Mouse (Mus musculus): ENCODE data around the gene Znrd1. TPM values are rescaled to one million over a fixed set of nuclear protein-coding genes. Genes with fewer than 3 reads are reported as not detected.

Gene Znrd1
- 19.7 TPM for polyA plus RNA-seq (2014; fragmentation: Illumina TruSeq; extraction: RNeasy Lipid Tissue Mini Kit (QIAGEN cat#74804); ENCODE audit: low read depth, low replicate concordance)

DNA sequence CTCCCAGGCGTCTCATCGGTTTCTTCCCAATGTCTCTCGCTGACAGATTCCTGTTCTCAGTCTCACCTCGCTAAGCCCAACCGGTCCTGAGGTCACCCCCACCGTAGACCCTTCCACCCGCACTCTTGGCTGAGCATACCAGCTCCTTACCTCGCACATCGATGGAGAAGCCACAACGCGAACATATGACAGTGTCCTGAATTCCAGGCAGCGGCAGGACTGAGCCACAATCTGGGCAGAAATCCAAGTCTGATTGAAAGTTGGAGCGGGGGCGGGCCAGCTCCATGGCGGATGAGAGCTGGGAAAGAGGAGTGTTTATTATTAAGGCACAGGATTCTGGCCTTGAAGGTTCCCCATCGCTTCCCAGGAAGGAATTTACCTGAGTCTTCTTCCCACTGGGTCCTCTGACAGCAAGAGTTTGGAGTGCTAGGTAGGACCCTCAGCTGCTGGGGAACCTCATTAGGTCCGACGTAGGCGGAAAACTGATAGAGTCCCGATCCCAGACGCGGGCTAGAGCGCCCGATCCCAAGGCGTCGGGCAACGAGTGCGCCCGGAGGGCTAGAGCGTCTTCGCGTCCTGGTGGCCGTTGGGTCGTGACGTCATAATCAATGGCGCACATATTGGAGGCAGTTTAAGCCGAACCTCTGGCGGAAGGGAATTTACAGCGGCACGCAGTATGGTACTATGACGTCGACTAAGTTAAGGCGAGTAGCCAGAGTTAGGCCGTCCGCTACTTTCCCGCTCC, at the start of gene Znrd1, which contains the start of gene Znrd1as:
TSS of gene Znrd1 (minus strand) at position 561 of the 745 bp plus-strand sequence.
TSS of gene Znrd1as (plus strand) at position 594 of the 745 bp plus-strand sequence.

DNA sequence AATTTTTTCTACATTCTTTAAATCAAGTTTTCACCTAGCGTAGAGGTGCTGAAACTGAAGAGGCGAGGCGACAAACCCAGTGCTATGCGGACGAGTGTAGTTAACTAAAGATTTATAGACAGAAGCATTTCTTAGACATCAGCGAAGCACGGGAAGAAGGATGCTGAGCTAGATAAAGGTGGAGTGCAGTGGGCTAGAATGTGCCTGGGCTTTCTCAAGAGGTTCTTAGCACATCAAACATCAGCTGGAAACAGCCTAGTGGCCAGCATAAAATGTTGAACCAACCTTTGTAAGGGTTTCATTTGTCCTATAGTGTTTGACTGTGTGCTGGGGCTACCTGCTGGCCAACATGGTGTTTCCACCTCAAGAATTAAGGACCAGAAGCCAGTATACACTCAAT, 42.5 kb upstream of the Znrd1 start, which contains the start of gene Zfp57:
TSS of gene Zfp57 (plus strand) at position 301 of the 400 bp plus-strand sequence.

DNA sequence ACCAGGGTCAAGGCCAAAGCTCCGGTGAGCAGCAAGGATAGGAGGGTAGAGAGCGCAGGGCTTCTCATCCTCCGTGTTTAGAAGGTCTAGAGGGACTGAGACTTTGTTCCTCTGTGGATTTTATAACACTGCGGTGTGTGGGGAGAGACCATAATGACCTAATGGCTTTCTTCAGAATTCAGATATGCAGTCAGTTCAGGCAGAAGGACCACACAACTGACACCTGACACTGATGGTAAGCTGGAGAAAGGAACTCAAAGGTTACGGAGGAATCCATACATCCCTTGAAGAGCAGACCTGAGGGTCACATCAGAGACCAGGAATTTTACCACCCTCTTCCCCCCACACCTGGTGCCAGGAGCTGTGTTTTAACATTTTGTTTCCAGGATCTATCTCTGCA, 31.1 kb upstream of the Znrd1 start, which contains the start of gene H2-M5:
TSS of gene H2-M5 (minus strand) at position 101 of the 400 bp plus-strand sequence.

DNA sequence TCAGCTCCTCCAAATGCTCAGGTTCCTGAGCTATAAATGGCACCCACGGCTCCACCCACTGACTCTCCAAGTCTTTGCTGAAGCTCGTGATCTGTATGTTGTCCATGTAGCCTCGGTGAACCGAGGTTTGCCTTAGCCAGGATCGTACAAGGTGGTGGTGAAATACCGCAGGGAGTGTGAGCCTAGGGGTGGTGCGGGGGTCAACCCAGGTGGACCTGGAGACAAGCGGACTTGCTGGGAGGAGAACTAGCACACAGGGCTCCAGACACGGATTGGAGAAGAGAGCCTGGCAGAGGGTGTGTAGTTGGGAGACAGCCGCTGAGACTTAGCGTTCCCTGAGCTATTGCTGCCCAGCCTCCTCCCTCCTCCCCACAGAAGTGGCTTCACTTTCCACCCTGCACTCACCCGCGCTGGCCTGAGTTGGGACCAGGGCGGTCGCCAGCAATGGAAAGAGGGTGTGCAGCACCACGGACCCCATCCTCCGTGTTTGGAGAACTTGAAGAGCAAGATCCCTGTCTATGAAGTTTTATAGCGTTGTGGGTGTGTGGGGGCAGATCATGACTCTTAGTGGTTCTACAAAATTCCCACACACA, 23.0 kb upstream of the Znrd1 start, which contains the start of gene 2410137M14Rik:
TSS of gene 2410137M14Rik (minus strand) at position 17 of the 593 bp plus-strand sequence.

DNA sequence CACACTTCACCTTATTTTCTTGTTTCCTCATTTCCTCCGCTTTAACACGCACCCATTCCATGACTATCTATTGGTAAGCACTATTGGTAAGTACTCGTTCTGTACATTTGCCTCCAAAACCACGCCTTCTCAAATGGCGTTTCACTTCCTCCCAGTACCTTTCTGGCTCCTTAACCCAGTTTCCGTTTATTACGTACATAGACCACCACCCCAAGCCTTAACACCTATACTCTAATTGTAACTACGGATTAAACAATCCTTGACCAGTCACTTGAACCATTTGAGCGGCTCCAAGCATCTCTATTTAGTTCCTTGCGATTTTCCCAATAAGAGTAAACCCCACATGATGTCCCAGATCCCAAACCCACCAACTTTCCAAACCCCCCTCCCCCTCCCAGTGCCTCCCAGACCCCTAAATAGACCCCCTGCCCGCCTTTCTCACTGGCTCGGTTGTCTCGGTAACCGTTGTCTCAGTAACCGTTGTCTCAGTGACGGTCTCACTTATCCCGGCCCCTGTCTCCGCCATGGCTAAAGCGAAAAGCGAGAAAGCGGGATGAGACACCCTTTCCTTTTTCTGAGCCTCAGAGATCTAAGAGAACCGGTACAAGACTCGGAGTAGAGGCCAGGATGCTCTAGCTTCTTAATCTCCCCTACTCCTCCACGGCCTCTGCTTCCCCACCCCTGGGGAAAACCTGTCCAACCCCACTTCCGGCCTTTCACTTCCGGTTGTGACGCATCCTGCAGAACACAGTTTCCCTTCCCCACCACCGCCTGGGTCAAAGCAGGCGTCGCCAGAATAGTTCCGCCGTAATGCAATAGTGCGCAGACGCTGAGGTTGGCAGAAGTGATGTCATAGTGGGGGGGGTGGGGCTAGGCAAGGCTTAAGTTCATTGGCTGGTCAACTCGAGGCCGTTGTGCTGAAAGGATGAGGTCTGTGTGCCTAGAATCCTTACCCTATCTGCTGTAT, 7.1 kb downstream of the Znrd1 start, which contains the start of gene Ppp1r11:
TSS of gene Ppp1r11 (minus strand) at position 761 of the 967 bp plus-strand sequence.

DNA sequence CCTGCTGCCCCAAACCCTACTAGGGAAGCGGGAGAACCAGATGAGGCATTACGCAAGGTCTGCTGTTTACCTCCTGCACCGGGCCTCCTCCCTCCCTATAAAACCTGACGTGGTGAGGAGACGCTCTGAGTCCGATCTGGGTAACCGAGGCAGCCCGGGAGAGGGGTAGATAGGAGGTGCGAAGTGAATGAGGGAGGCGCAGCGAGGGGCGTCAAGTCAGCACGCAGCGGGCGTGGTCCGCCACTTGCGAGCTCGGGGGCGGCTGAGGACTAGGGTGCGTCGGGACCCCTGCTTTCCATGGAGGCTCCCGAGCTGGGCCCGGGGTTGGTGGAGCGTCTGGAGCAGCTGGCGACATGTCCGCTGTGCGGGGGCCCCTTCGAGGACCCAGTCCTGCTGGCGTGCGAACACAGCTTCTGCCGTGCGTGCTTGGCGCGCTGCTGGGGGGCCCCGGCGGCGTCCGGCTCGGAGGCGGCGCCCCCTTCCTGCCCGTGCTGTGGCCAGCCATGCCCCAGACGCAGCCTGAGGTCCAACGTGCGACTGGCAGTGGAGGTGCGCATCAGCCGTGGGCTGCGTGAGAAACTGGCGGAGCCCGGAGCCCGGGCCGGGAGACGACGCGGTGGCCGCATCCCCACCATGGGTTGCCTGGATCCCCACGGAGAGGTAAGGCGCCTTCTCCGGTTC, 15.4 kb downstream of the Znrd1 start, which contains the start of gene Rnf39:
TSS of gene Rnf39 (plus strand) at position 128 of the 681 bp plus-strand sequence.

Other genes with a start within 250 kb of the Znrd1 start
- gene H2-M10.5, start 185.6 kb downstream of the Znrd1 start, polyA plus RNA-seq (2014; fragmentation: Illumina TruSeq; extraction: RNeasy Lipid Tissue Mini Kit (QIAGEN cat#74804); ENCODE audit: low read depth, low replicate concordance) = not detected
- gene H2-M10.6, start 146.4 kb downstream of the Znrd1 start, polyA plus RNA-seq (2014; fragmentation: Illumina TruSeq; extraction: RNeasy Lipid Tissue Mini Kit (QIAGEN cat#74804); ENCODE audit: low read depth, low replicate concordance) = not detected
- gene Trim26, start 121.4 kb downstream of the Znrd1 start, polyA plus RNA-seq (2014; fragmentation: Illumina TruSeq; extraction: RNeasy Lipid Tissue Mini Kit (QIAGEN cat#74804); ENCODE audit: low read depth, low replicate concordance) = 37.0 TPM
- 2.2 TPM for gene Trim15, start 91.3 kb downstream of the Znrd1 start, polyA plus RNA-seq (2014; fragmentation: Illumina TruSeq; extraction: RNeasy Lipid Tissue Mini Kit (QIAGEN cat#74804); ENCODE audit: low read depth, low replicate concordance)
- gene Trim10, start 89.0 kb downstream of the Znrd1 start, polyA plus RNA-seq (2014; fragmentation: Illumina TruSeq; extraction: RNeasy Lipid Tissue Mini Kit (QIAGEN cat#74804); ENCODE audit: low read depth, low replicate concordance) = not detected
- gene Trim40, start 68.4 kb downstream of the Znrd1 start, polyA plus RNA-seq (2014; fragmentation: Illumina TruSeq; extraction: RNeasy Lipid Tissue Mini Kit (QIAGEN cat#74804); ENCODE audit: low read depth, low replicate concordance) = 29.1 TPM
- 77.1 TPM for gene Trim31, start 60.4 kb downstream of the Znrd1 start, polyA plus RNA-seq (2014; fragmentation: Illumina TruSeq; extraction: RNeasy Lipid Tissue Mini Kit (QIAGEN cat#74804); ENCODE audit: low read depth, low replicate concordance)
- 7.3 TPM for gene Rnf39, start 15.6 kb downstream of the Znrd1 start, polyA plus RNA-seq (2014; fragmentation: Illumina TruSeq; extraction: RNeasy Lipid Tissue Mini Kit (QIAGEN cat#74804); ENCODE audit: low read depth, low replicate concordance)
- gene Ppp1r11, start 6.8 kb downstream of the Znrd1 start, polyA plus RNA-seq (2014; fragmentation: Illumina TruSeq; extraction: RNeasy Lipid Tissue Mini Kit (QIAGEN cat#74804); ENCODE audit: low read depth, low replicate concordance) = 9.2 TPM
- gene Znrd1as, start within 50 bp of the Znrd1 start, polyA plus RNA-seq (2014; fragmentation: Illumina TruSeq; extraction: RNeasy Lipid Tissue Mini Kit (QIAGEN cat#74804); ENCODE audit: low read depth, low replicate concordance) = 22.8 TPM
- gene 2410137M14Rik, start 22.7 kb upstream of the Znrd1 start, polyA plus RNA-seq (2014; fragmentation: Illumina TruSeq; extraction: RNeasy Lipid Tissue Mini Kit (QIAGEN cat#74804); ENCODE audit: low read depth, low replicate concordance) = not detected
- 0.28 TPM for gene H2-M5, start 31.0 kb upstream of the Znrd1 start, polyA plus RNA-seq (2014; fragmentation: Illumina TruSeq; extraction: RNeasy Lipid Tissue Mini Kit (QIAGEN cat#74804); ENCODE audit: low read depth, low replicate concordance)
- gene Zfp57, start 42.6 kb upstream of the Znrd1 start, polyA plus RNA-seq (2014; fragmentation: Illumina TruSeq; extraction: RNeasy Lipid Tissue Mini Kit (QIAGEN cat#74804); ENCODE audit: low read depth, low replicate concordance) = 5.1 TPM
- not detected for gene Mog, start 64.8 kb upstream of the Znrd1 start, polyA plus RNA-seq (2014; fragmentation: Illumina TruSeq; extraction: RNeasy Lipid Tissue Mini Kit (QIAGEN cat#74804); ENCODE audit: low read depth, low replicate concordance)
- gene Gabbr1, start 87.4 kb upstream of the Znrd1 start, polyA plus RNA-seq (2014; fragmentation: Illumina TruSeq; extraction: RNeasy Lipid Tissue Mini Kit (QIAGEN cat#74804); ENCODE audit: low read depth, low replicate concordance) = 42.1 TPM
- gene Olfr90, start 129.9 kb upstream of the Znrd1 start, polyA plus RNA-seq (2014; fragmentation: Illumina TruSeq; extraction: RNeasy Lipid Tissue Mini Kit (QIAGEN cat#74804); ENCODE audit: low read depth, low replicate concordance) = not detected
- not detected for gene Olfr91, start 139.7 kb upstream of the Znrd1 start, polyA plus RNA-seq (2014; fragmentation: Illumina TruSeq; extraction: RNeasy Lipid Tissue Mini Kit (QIAGEN cat#74804); ENCODE audit: low read depth, low replicate concordance)
- not detected for gene Olfr92, start 161.5 kb upstream of the Znrd1 start, polyA plus RNA-seq (2014; fragmentation: Illumina TruSeq; extraction: RNeasy Lipid Tissue Mini Kit (QIAGEN cat#74804); ENCODE audit: low read depth, low replicate concordance)
- gene Olfr93, start 202.9 kb upstream of the Znrd1 start, polyA plus RNA-seq (2014; fragmentation: Illumina TruSeq; extraction: RNeasy Lipid Tissue Mini Kit (QIAGEN cat#74804); ENCODE audit: low read depth, low replicate concordance) = not detected
- 12.9 TPM for gene Ubd, start 235.3 kb upstream of the Znrd1 start, polyA plus RNA-seq (2014; fragmentation: Illumina TruSeq; extraction: RNeasy Lipid Tissue Mini Kit (QIAGEN cat#74804); ENCODE audit: low read depth, low replicate concordance)
- not detected for gene Olfr94, start 242.4 kb upstream of the Znrd1 start, polyA plus RNA-seq (2014; fragmentation: Illumina TruSeq; extraction: RNeasy Lipid Tissue Mini Kit (QIAGEN cat#74804); ENCODE audit: low read depth, low replicate concordance)